Mouse (Mus musculus) liver, adult 2 months (tissue): ENCODE measurements around the gene Axin1. TPM values are rescaled to one million over a fixed set of nuclear protein-coding genes. Genes with fewer than 3 reads are reported as not detected.

Source experiments
- DNase-seq: peaks from one replicate; pipeline ENCODE4 v3.0.0-alpha.2; 2011; ENCODE audit warnings: low read depth, low spot score; ENCODE audit errors: extremely low read depth
- H3K27ac ChIP-seq: fragments of 200-500 bp; replicated peaks from 2 replicates; pipeline ENCODE4 v1.5.1; 2012; ENCODE audit warnings: low read depth, mild to moderate bottlenecking, control low read depth, inconsistent platforms, low read length; ENCODE audit not compliant: insufficient read depth
- H3K27me3 ChIP-seq: fragments of 200-500 bp; 2 replicates; pipeline ENCODE4 v1.6.1; 2012; ENCODE audit warnings: mild to moderate bottlenecking, moderate library complexity, low read length, inconsistent platforms; ENCODE audit not compliant: control insufficient read depth, insufficient read depth
- H3K36me3 ChIP-seq: fragments of 200-500 bp; 2 replicates; pipeline ENCODE4 v1.6.1; 2012; ENCODE audit warnings: low read length, inconsistent platforms; ENCODE audit not compliant: control insufficient read depth, insufficient read depth
- H3K4me1 ChIP-seq: fragments of 200-500 bp; 2 replicates; pipeline ENCODE4 v1.6.1; 2011; ENCODE audit warnings: low read length; ENCODE audit not compliant: control insufficient read depth, insufficient read depth
- H3K4me3 ChIP-seq: fragments of 200-500 bp; 2 replicates; pipeline ENCODE4 v1.5.1; 2011; ENCODE audit warnings: low read depth, mild to moderate bottlenecking, control low read depth, low read length, moderate library complexity; ENCODE audit not compliant: insufficient read depth
- H3K79me2 ChIP-seq: fragments of 200-500 bp; 2 replicates; pipeline ENCODE4 v1.6.1; 2012; ENCODE audit warnings: inconsistent platforms, mild to moderate bottlenecking, low read length, moderate library complexity; ENCODE audit not compliant: control insufficient read depth, insufficient read depth
- H3K9ac ChIP-seq: fragments of 200-500 bp; 2 replicates; pipeline ENCODE4 v1.6.1; 2012; ENCODE audit warnings: low read depth, mild to moderate bottlenecking, control low read depth, inconsistent platforms, low read length
- CTCF ChIP-seq: fragments of 200-500 bp; IDR thresholded peaks from 2 replicates; pipeline ENCODE4 v1.5.1; 2011; ENCODE audit warnings: low read depth, low read length, control low read depth
- POLR2A ChIP-seq: fragments of 200-500 bp; IDR thresholded peaks from 2 replicates; pipeline ENCODE4 v1.6.1; 2011; ENCODE audit warnings: low read length, control low read depth; ENCODE audit not compliant: insufficient read depth; ENCODE audit errors: extremely low read depth
- WGBS: fragments of 180-500 bp; shearing (Covaris S2); methylation state at CpG from one replicate; pipeline ENCODE4 v1.1.7; 2018; 5-methylcytosine and 5-hydroxymethylcytosine counted together
- polyA plus RNA-seq: library from polyadenylated mRNA; depleted of rRNA; stranded (reverse); fragments of >200 nt; gene quantifications from 2 replicates; pipeline ENCODE4 v1.2.3, GENCODE M21; 2012
- total RNA-seq: library from RNA; depleted of rRNA; stranded (reverse); fragments of >200 nt; gene quantifications from 2 replicates; pipeline ENCODE4 v1.2.3, GENCODE M21; 2014

The Axin1 gene
- total and polyA plus RNA-seq, 2 experiments: 8.4 to 8.9 TPM

DNA sequence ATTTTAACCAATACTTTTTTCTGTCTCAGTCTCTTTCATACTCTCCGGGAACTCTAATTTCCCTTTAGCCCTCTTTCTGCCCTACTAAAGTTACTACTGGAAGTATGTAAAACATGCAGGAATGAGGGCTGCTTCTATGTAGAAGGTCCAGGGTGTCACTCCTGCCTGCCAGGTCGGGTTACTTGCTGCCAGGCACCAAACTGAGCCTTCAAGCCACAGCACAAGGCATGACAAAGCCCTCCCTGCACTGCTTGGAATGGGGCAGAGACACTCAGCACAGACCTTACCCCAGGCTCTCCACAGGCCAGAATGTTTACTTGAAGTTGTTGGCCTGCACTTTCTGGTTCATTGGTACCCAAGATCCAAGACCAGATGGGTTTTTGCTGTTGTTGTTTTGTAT lies 38.3 kb upstream of the Axin1 start:
- no peak for DNase-seq
- WGBS: 72% methylated on average over 2 of the region's 2 CpGs
- no peak overlapping the region for H3K9ac ChIP-seq
- TF ChIP-seq CTCF (no peak), POLR2A (no peak)
- H3K79me2 ChIP-seq: no peaks in the 10 kb centered on the region
- H3K27ac ChIP-seq: no peak overlapping the region
- no peak overlapping the region for H3K4me3 ChIP-seq
- H3K36me3 ChIP-seq: no peaks in the 10 kb centered on the region
- no peaks in the 10 kb centered on the region for H3K4me1 ChIP-seq
- no peaks in the 10 kb centered on the region for H3K27me3 ChIP-seq

DNA sequence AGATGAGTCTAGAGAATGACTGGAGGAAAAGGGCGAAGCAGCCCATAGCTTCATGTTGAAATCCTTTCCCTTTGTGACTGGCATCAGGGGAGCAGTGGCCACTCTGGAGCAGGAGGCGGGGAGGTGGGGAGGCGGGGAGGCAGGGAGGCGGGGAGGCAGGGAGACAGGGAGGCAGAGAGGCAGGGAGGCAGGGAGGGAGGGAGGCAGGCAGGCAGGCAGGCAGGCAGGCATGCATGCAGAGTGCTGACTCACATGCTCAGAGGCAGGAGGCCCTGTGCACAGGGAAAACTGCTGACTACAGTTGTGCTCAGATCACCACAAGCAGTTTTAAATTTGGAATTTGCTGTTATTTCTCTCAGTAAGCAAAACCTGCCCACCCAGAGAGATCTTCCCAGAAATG lies 37.0 kb upstream of the Axin1 start:
- WGBS: 90% methylated on average over 4 of the region's 4 CpGs
- TF ChIP-seq POLR2A (no peak), CTCF (no peak)
- Histone ChIP-seq H3K4me1 (no peaks in the 10 kb centered on the region), H3K27ac (no peak overlapping the region), H3K36me3 (no peaks in the 10 kb centered on the region), H3K79me2 (no peaks in the 10 kb centered on the region), H3K4me3 (no peak overlapping the region), H3K27me3 (no peaks in the 10 kb centered on the region), H3K9ac (no peak overlapping the region)
- no peak for DNase-seq

DNA sequence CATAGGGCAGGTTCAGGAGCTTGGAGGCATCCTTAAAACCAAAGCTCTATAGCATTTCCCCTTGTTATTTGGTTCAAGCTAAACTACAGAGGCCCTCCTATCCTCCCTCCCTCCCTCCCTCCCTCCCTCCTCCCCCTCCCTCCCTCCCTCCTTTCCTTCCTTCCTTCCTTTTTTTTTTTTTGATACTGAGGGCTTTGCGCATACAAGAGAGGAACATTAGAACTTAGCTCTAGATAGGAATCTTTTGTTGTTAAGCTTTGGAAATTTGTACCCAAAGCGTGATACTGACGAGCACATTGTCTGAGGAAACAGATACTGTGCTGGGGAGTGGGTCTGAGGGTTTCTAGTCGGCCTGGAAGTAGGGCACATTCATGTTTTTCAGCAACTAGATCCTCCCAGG lies 32.9 kb upstream of the Axin1 start:
- H3K4me1 ChIP-seq: no peaks in the 10 kb centered on the region
- no peak overlapping the region for H3K9ac ChIP-seq
- no peak overlapping the region for H3K4me3 ChIP-seq
- no peaks in the 10 kb centered on the region for H3K36me3 ChIP-seq
- no peaks in the 10 kb centered on the region for H3K27me3 ChIP-seq
- H3K27ac ChIP-seq: no peak overlapping the region
- WGBS: 58% methylated on average over 3 of the region's 4 CpGs
- no peak for TF ChIP-seq POLR2A
- no peak for TF ChIP-seq CTCF
- no peaks in the 10 kb centered on the region for H3K79me2 ChIP-seq
- DNase-seq: no peak

DNA sequence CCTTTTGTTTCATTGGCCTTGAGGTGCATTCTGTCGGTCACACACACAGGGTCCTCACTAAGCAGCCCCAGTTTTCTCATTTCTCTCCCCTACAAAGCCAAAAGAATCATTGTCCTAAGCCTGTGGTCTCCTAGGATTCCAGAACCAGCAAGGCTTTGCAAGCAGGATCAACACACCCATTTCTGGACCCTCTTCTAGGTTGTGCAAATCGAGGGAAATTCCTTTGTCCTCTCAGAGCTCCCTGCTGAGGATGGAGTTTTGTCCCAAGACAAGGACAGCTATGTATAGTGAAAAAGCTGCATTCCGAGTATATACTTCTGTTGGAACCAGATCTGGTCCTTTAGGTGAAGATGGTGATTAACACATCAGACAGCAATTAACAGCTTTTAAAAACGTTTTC lies 28.3 kb upstream of the Axin1 start:
- Histone ChIP-seq H3K4me3 (no peak overlapping the region), H3K27ac (no peak overlapping the region), H3K36me3 (no peaks in the 10 kb centered on the region), H3K4me1 (peaks cover 6% of the 10 kb centered on the region), H3K9ac (no peak overlapping the region), H3K27me3 (no peaks in the 10 kb centered on the region), H3K79me2 (no peaks in the 10 kb centered on the region)
- 50% methylated on average over 4 of the region's 4 CpGs for WGBS
- no peak for DNase-seq
- TF ChIP-seq CTCF: no peak
- no peak for TF ChIP-seq POLR2A

DNA sequence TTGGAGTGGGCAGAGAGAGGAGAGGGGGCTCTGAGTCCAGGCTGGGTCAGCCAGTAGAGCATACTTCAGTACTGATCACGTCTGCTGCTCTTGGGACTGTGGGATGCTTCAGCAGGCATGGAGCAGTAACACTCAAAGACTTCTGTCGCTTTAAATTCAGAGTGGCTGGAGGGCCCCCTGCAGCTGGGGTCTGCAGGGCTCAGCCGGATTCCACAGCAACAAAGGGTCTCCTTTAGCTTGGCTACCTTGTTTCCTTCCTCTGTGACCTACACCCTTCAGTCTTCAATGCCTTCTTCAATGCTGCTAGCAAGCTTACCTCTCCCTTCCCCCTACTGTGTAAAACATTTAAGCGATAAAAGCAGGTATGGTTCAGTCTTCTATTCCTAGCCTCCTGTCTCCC lies 27.5 kb upstream of the Axin1 start:
- Histone ChIP-seq H3K27ac (no peak overlapping the region), H3K79me2 (no peaks in the 10 kb centered on the region), H3K4me1 (peaks cover 6% of the 10 kb centered on the region), H3K27me3 (no peaks in the 10 kb centered on the region), H3K4me3 (no peak overlapping the region), H3K9ac (no peak overlapping the region), H3K36me3 (no peaks in the 10 kb centered on the region)
- 51% methylated on average over 4 of the region's 4 CpGs for WGBS
- DNase-seq: no peak
- no peak for TF ChIP-seq POLR2A

DNA sequence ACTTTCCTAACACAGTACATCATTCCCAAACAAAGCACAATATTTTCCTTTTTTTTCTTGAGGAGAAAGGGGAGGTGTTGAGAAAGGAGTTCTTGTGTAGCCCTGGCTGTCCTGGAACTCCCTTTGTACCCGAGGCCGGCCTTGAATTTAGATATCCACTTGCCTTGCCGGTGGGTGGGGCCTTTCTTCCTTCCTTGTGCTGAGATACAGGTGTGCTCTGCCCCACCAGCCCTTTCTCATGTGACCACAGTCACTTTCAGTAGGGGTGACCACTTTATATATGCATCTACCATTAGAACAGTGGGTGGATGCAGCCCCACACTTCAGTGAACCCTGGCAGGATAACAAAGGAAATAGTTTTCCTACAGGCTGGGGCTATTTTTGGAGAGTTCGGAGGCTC lies 26.8 kb upstream of the Axin1 start:
- DNase-seq: no peak
- H3K27ac ChIP-seq: no peak overlapping the region
- H3K27me3 ChIP-seq: no peaks in the 10 kb centered on the region
- peaks cover 6% of the 10 kb centered on the region for H3K4me1 ChIP-seq
- no peak overlapping the region for H3K4me3 ChIP-seq
- 58% methylated on average over 4 of the region's 4 CpGs for WGBS
- H3K79me2 ChIP-seq: no peaks in the 10 kb centered on the region
- TF ChIP-seq CTCF (no peak), POLR2A (no peak)
- no peaks in the 10 kb centered on the region for H3K36me3 ChIP-seq
- no peak overlapping the region for H3K9ac ChIP-seq
